Mouse (Mus musculus) liver, embryonic 15.5 days (tissue): Measurements from ENCODE around the gene Spata20. TPM values are rescaled to one million over a fixed set of nuclear protein-coding genes. Genes with fewer than 3 reads are reported as not detected.

Source experiments
- ATAC-seq: fragments of 200-750 bp; cut with Nextera tagmentation; 2 replicates; pipeline ENCODE4 v1.8.0; 2017; ENCODE audit warnings: moderate number of reproducible peaks, mild to moderate bottlenecking, moderate library complexity; ENCODE audit not compliant: insufficient read depth
- H3K27ac ChIP-seq: fragments of 300-500 bp; sonication (generic); replicated peaks from 2 replicates; pipeline ENCODE4 v1.5.1; 2015; ENCODE audit warnings: mild to moderate bottlenecking, inconsistent platforms
- H3K27me3 ChIP-seq: fragments of 300-500 bp; sonication (generic); 2 replicates; pipeline ENCODE4 v1.6.1; 2015; ENCODE audit warnings: mild to moderate bottlenecking, inconsistent platforms
- H3K36me3 ChIP-seq: fragments of 300-500 bp; sonication (generic); replicated peaks from 2 replicates; pipeline ENCODE4 v1.6.1; 2015; ENCODE audit warnings: moderate library complexity, mild to moderate bottlenecking, inconsistent platforms
- H3K4me1 ChIP-seq: fragments of 300-500 bp; sonication (generic); replicated peaks from 2 replicates; pipeline ENCODE4 v1.6.1; 2015; ENCODE audit warnings: inconsistent platforms
- H3K4me2 ChIP-seq: fragments of 300-500 bp; sonication (generic); 2 replicates; pipeline ENCODE4 v1.6.1; 2015; ENCODE audit warnings: moderate library complexity, mild to moderate bottlenecking, inconsistent platforms
- H3K4me3 ChIP-seq: fragments of 300-500 bp; sonication (generic); replicated peaks from 2 replicates; pipeline ENCODE4 v1.5.1; 2015; ENCODE audit warnings: mild to moderate bottlenecking, inconsistent platforms
- H3K9ac ChIP-seq: fragments of 300-500 bp; sonication (generic); 2 replicates; pipeline ENCODE4 v1.6.1; 2015; ENCODE audit warnings: moderate library complexity, mild to moderate bottlenecking, inconsistent platforms
- H3K9me3 ChIP-seq: fragments of 300-500 bp; sonication (generic); replicated peaks from 2 replicates; pipeline ENCODE4 v1.6.1; 2016; ENCODE audit warnings: inconsistent platforms
- WGBS: fragments of 180-500 bp; shearing (Covaris S2); methylation state at CpG from one replicate; pipeline ENCODE4 v1.1.7; 2015; ENCODE audit warnings: mixed read lengths; ENCODE audit not compliant: insufficient replicate concordance; 5-methylcytosine and 5-hydroxymethylcytosine counted together
- polyA plus RNA-seq: library from polyadenylated mRNA; unstranded; fragments of >200 nt; fragmentation: Nextera tagmentation; extraction: Ambion mirVana; gene quantifications from 2 replicates; pipeline ENCODE4 v1.2.1, GENCODE M21; 2015

Gene Spata20
- not detected in 2 replicates for polyA plus RNA-seq

DNA sequence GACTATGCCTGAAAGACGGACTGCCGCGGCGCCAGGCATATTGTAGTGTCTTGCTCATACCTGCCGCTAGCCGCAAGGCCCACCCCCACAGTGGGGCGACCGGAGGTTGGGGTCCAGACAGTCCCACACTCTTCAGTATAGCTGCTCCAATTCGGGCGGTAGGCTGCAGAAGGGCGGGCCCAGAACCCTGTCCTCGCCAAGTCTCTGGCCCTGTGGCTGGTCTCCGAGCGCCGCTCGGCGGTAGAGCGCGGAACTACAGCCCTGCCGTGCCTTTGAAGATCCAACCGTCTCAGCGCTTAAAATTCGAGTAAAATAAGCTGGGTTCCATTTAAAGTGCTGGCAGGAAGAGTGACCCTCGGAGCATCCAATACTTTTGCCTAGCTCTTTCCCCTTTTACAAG lies at the start of gene Spata20:
Gene Spata20 (minus strand): TSS at position 179 of the 400 bp plus-strand sequence.
- Histone ChIP-seq H3K36me3 (no peaks in the 10 kb centered on the region), H3K9ac (no peak within 1 kb of the TSS), H3K4me2 (no peak within 1 kb of the TSS), H3K4me3 (no peak within 1 kb of the TSS), H3K27ac (no peak within 1 kb of the TSS), H3K4me1 (peaks cover 6% of the 10 kb centered on the region; the same call in 1 of the 2 replicates), H3K9me3 (no peaks in the 10 kb centered on the region), H3K27me3 (peaks cover 86% of the 10 kb centered on the region)
- 3% methylated on average over 24 of the region's 24 CpGs for WGBS
- 0 out of 2 replicates have a peak, but pooled peaks have one; percentile 25 for ATAC-seq

DNA sequence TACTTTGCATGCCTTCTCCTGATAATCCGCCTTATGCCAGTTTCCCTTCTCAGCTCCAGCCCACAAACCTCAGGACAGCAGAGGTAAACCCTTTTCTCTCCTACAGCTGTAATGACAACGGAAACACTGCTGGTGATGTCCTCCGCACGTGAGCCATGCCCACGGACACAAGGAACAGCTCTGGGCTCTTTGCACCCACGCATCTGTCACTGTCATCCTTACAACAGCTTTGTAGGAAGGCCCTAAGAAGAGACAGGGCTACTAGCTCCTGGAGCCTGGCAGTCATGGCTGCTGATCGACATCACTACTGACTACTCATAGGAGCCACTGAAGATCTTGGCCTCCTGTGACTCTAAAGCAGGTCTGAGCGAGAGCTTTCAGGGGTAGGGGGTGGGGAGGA lies 47.2 kb upstream of the Spata20 start:
- ATAC-seq: no peak
- Histone ChIP-seq H3K27me3 (no peaks in the 10 kb centered on the region), H3K4me2 (no peak overlapping the region), H3K4me1 (no peaks in the 10 kb centered on the region), H3K36me3 (no peaks in the 10 kb centered on the region), H3K9ac (no peak overlapping the region), H3K9me3 (no peaks in the 10 kb centered on the region), H3K4me3 (no peak overlapping the region), H3K27ac (no peak overlapping the region)
- 61% methylated on average over 8 of the region's 8 CpGs for WGBS

DNA sequence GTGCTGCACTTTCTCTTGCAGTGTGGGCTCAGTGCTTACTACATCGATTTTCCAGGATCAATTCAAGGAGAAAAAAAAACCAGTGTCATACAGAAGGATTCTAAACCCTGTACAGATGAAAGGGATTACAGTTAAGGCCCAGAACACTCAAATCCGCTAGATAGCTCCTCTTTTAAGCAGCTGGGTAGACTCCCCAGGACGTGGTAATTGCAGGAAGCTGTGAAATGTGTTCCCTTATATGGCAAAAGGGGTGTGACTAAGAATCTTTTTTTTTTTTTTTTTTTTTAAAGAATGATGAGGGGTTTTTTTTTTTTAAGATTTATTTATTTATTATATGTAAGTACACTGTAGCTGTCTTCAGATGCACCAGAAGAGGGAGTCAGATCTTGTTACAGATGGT lies 42.9 kb upstream of the Spata20 start:
- Histone ChIP-seq H3K27me3 (no peaks in the 10 kb centered on the region), H3K36me3 (no peaks in the 10 kb centered on the region), H3K4me3 (no peak overlapping the region), H3K9me3 (no peaks in the 10 kb centered on the region), H3K4me1 (no peaks in the 10 kb centered on the region), H3K4me2 (no peak overlapping the region), H3K9ac (no peak overlapping the region), H3K27ac (no peak overlapping the region)
- ATAC-seq: no peak
- 36% methylated on average over 3 of the region's 3 CpGs for WGBS

DNA sequence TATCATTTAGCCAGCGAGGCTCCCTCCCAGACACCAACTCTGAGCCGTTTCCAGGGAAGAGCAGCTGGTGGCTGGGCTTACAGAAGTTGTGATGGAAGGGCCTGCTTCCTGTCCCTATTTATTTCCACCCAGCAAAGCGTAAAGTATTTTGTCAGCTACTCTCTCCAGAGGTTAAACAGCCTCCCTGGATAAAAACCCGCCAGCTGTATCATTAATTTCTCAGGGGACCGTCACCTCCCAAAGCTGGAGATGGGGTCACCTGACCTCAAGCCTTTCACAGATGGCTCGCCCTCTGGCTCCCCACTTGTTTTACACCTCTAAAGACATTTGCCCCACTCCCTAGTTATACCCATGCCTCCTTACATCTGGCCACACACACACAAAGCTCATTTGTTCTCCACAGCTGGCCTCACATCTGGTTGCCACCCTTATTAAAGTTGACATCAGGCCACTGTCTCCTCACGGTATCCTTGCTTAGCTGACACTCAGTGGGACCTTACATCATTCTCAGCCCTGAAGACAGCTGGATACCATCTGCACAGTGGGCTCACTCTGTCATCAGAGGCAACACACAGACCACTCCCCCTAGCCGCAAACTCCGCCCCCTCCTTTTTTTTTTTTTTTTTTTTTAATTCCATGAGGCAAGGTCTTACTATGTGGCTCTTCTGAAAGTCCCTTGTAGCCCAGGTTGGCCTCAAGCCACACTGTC lies 40.3 kb upstream of the Spata20 start:
- 54% methylated on average over 9 of the region's 9 CpGs for WGBS
- Histone ChIP-seq H3K27me3 (peaks cover 14% of the 10 kb centered on the region; the same call in 1 of the 2 replicates), H3K27ac (no peak overlapping the region), H3K4me1 (peaks cover 4% of the 10 kb centered on the region), H3K9me3 (no peaks in the 10 kb centered on the region), H3K9ac (no peak overlapping the region), H3K4me3 (no peak overlapping the region), H3K36me3 (no peaks in the 10 kb centered on the region), H3K4me2 (no peak overlapping the region)
- ATAC-seq: no peak

DNA sequence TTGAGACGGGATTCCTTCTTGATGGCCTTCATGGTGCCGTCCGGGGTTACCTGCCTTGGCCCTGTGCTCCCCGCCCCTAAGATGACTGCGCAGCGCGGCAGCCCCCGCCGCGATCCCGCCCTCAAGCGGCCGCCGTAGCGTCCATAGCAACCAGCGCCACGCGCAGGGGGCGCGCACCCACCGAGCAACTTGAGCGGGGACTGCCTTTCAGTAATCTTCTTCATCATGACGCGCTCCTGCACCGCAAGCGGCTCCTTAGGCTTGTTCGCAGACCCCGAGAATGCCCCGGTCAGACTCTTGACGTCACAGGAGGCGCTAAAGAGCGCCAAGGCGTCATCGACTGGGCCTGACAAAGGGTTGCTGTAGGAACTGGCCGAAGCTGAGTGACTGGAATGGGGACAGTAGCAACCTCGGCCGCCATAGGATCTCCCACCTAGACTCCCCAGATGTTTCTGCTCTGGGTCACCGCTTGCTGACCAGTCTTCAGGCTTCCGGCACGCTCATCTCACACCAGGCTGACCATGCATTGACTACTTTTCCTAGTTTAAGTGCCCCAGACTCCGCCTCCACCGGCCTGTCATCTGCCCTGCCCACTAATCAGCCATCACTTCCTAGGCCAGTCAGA lies 35.4 kb upstream of the Spata20 start, which contains the start of gene Mycbpap:
Gene Mycbpap (minus strand): TSS at position 524 of the 625 bp plus-strand sequence.
- Histone ChIP-seq H3K4me2 (peak within 1 kb of the TSS; percentile 74), H3K4me1 (peaks cover 9% of the 10 kb centered on the region), H3K9me3 (no peaks in the 10 kb centered on the region), H3K27me3 (peaks cover 32% of the 10 kb centered on the region), H3K36me3 (no peaks in the 10 kb centered on the region), H3K4me3 (peak within 1 kb of the TSS; percentile 55), H3K9ac (peak within 1 kb of the TSS; percentile 15; the same call in 1 of the 2 replicates), H3K27ac (no peak within 1 kb of the TSS)
- 2% methylated on average over 42 of the region's 42 CpGs for WGBS
- ATAC-seq: no peak; the same call in 1 of the 2 replicates

DNA sequence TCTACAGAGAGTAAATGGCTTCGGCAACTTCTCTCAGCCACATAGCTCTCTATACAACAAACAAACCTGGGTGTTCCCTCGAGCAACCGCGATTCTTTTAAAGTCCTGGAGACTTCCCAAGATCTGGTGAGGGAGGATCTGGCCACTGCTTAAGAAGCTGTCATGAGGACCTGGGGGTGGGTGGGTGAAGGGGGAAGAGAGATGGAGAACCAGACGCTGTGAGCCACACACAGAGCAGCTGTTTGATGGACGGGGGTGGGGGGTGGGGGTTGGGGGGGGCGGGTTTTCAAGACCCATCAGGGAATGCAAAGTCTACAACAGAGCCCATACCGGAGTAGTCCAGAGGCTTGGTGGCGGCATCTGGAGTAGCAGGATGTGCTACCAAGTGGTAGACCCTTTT lies 27.5 kb upstream of the Spata20 start:
- peaks cover 11% of the 10 kb centered on the region; the same call in 1 of the 2 replicates for H3K27me3 ChIP-seq
- ATAC-seq: no peak
- no peak overlapping the region for H3K4me2 ChIP-seq
- WGBS: 44% methylated on average over 9 of the region's 9 CpGs
- no peaks in the 10 kb centered on the region for H3K36me3 ChIP-seq
- no peaks in the 10 kb centered on the region; the same call in 1 of the 2 replicates for H3K9me3 ChIP-seq
- no peaks in the 10 kb centered on the region for H3K4me1 ChIP-seq
- no peak overlapping the region for H3K27ac ChIP-seq
- H3K4me3 ChIP-seq: no peak overlapping the region
- no peak overlapping the region for H3K9ac ChIP-seq

DNA sequence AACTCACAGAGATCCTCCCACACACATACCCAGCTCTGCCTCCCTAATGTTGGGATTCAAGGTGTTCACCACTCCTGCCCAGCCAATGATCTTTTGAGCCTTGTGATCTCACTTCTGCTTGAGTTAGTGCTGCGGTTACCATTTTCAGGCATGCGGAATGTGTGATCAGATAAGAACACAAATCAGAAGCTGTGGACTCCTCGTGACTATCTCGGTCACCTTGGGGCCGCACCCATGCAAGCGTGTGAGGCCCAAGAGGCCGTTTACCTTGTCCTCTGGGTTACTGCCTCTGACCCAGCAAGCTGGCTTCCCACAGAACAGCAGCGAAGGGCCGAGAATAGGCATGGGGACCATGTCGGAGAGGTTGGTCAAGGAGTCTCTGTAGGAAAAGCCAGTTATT lies 23.0 kb upstream of the Spata20 start:
- 54% methylated on average over 10 of the region's 10 CpGs for WGBS
- ATAC-seq: no peak
- Histone ChIP-seq H3K4me2 (no peak overlapping the region), H3K27ac (no peak overlapping the region), H3K27me3 (peaks cover 33% of the 10 kb centered on the region), H3K4me3 (no peak overlapping the region), H3K4me1 (no peaks in the 10 kb centered on the region), H3K9me3 (no peaks in the 10 kb centered on the region; the same call in 1 of the 2 replicates), H3K9ac (no peak overlapping the region), H3K36me3 (no peaks in the 10 kb centered on the region)

DNA sequence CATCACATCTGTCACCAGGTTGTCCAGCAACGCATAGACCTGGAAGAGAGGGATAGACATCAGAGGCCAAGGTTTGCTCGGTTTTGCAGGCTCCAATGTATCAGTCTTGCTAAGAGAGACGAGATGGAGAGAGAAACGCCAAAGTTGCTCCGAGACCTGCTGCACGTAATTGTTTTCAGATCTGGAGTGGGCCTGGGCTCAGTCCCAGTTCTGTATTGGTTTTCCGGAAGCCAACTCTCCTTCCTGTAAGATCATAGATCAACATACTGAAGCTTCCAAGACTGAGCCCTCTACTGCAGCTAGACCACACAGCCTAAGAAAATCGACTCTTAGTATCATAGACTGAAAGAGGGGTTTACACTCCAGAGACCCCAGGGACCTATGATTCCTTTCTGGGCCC lies 15.5 kb upstream of the Spata20 start:
- no peak overlapping the region for H3K9ac ChIP-seq
- WGBS: 70% methylated on average over 8 of the region's 8 CpGs
- no peak overlapping the region for H3K4me2 ChIP-seq
- H3K27ac ChIP-seq: no peak overlapping the region
- H3K4me1 ChIP-seq: no peaks in the 10 kb centered on the region
- no peaks in the 10 kb centered on the region for H3K9me3 ChIP-seq
- H3K4me3 ChIP-seq: no peak overlapping the region
- ATAC-seq: no peak
- H3K27me3 ChIP-seq: peaks cover 82% of the 10 kb centered on the region
- H3K36me3 ChIP-seq: no peaks in the 10 kb centered on the region

DNA sequence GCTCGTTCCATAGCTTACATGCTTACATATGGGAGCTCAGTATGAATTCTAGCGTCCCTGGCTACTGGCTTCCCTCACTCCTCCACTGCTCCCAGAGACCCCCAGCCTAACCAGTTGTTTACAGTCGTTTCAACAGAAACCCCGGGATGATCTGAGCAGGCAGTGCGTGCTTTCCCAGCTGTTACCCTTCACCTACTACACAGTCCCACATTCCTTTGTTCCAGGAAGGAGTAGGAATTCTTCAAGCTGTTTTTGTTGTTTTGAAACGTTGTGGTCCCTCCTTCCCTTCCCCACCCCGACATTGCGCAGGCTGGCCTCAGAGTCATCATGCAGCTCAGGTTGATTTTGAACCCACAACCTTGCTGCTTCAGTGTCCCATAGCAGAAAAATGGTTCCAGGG lies 14.4 kb upstream of the Spata20 start:
- H3K27ac ChIP-seq: no peak overlapping the region
- no peaks in the 10 kb centered on the region for H3K36me3 ChIP-seq
- no peak overlapping the region for H3K4me2 ChIP-seq
- no peaks in the 10 kb centered on the region for H3K4me1 ChIP-seq
- H3K9me3 ChIP-seq: no peaks in the 10 kb centered on the region
- no peak for ATAC-seq
- no peak overlapping the region for H3K4me3 ChIP-seq
- WGBS: 24% methylated on average over 8 of the region's 8 CpGs
- H3K9ac ChIP-seq: no peak overlapping the region
- peaks cover 77% of the 10 kb centered on the region for H3K27me3 ChIP-seq

DNA sequence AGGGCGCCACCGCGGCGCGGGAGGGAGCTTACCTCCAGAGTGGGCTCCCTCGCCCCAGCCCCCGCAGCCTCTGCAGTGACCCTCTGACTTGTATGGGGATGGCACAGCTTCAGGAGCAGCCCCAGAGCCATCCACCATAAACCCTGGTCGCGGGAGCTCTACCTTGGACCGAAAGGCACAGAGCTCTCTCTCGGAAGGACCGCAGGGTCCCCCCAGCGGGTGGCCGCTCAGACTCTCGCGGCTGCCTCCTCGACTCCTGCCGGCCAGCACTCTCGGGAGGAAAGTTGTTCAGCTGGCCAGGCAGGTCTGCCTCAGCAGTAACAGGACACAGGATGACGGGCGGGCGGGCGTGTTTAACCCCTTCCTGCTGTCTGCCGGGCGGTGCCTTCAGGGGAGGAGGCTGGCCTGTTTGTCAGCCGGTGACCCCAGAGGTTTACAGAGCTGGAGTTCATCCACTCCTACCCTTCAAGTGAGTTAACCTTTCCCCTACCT lies 13.7 kb upstream of the Spata20 start, which contains the start of gene Epn3:
Gene Epn3 (minus strand): TSS at position 314 of the 492 bp plus-strand sequence.
- H3K9me3 ChIP-seq: no peaks in the 10 kb centered on the region
- no peak within 1 kb of the TSS; the same call in 1 of the 2 replicates for H3K4me3 ChIP-seq
- ATAC-seq: no peak
- peak within 1 kb of the TSS; percentile 44 for H3K4me2 ChIP-seq
- 2% methylated on average over 26 of the region's 26 CpGs for WGBS
- H3K27ac ChIP-seq: no peak within 1 kb of the TSS
- no peaks in the 10 kb centered on the region for H3K36me3 ChIP-seq
- H3K9ac ChIP-seq: no peak within 1 kb of the TSS
- no peaks in the 10 kb centered on the region for H3K4me1 ChIP-seq
- H3K27me3 ChIP-seq: peaks cover 75% of the 10 kb centered on the region

DNA sequence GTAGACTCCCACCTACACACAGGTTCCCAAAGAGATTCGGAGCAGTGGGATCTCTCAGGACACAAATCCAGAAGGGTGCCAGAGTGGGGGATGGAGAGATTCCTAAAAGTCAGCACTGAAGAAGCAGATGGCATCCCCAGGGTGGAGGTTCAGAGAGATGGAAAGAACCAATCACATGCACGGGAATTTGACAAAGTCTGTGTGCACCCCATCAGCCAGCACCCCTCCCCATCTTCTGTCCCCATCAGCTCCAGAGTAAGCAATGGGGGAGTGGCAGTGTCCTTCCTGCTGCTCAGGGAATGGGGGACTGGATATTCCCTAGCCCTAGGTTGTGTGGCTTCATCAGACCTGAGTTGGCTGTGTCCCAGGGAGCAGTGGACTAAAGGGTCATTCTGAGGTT lies 13.1 kb upstream of the Spata20 start:
- H3K4me3 ChIP-seq: no peak overlapping the region
- no peak for ATAC-seq
- no peak overlapping the region for H3K27ac ChIP-seq
- no peaks in the 10 kb centered on the region for H3K36me3 ChIP-seq
- 19% methylated on average over 2 of the region's 2 CpGs for WGBS
- H3K27me3 ChIP-seq: peaks cover 74% of the 10 kb centered on the region
- H3K9me3 ChIP-seq: no peaks in the 10 kb centered on the region
- no peak overlapping the region for H3K4me2 ChIP-seq
- no peak overlapping the region for H3K9ac ChIP-seq
- no peaks in the 10 kb centered on the region for H3K4me1 ChIP-seq
